Mouse (Mus musculus) kidney, postnatal 25 days (tissue): ENCODE measurements around the gene Pdlim5.
"Not testable (repeated sequence)": the region's sequence is repeated elsewhere in the genome, so short reads cannot be mapped to it uniquely, and the experiment has no call there.

Experiments
- DNase-seq, 2 experiments: peaks; one replicate each; pipeline ENCODE4 v3.0.0; 2021; ENCODE audit warnings: mixed read lengths in 2 of 2

The Pdlim5 gene

GRCm38 (mm10) chr3:142252086-142252485, 143.4 kb downstream of the Pdlim5 start:
- no peak for DNase-seq

GRCm38 (mm10) chr3:142249458-142249857, 146.0 kb downstream of the Pdlim5 start:
- no peak for DNase-seq

- no peak for DNase-seq
Measured at GRCm38 (mm10) chr3:142243263-142243662, 152.2 kb downstream of the Pdlim5 start.

- no peak for DNase-seq
Measured at GRCm38 (mm10) chr3:142239298-142239697, 156.2 kb downstream of the Pdlim5 start.

- no peak for DNase-seq
Measured at GRCm38 (mm10) chr3:142238260-142239046, 157.0 kb downstream of the Pdlim5 start.

- DNase-seq, result no peak
Measured at GRCm38 (mm10) chr3:142237621-142238020, 157.9 kb downstream of the Pdlim5 start.

GRCm38 (mm10) chr3:142233606-142234465, 161.7 kb downstream of the Pdlim5 start:
- DNase-seq, result no peak

- no peak for DNase-seq
Measured at GRCm38 (mm10) chr3:142228665-142229064, 166.8 kb downstream of the Pdlim5 start.

GRCm38 (mm10) chr3:142222471-142223103, 172.9 kb downstream of the Pdlim5 start:
- no peak for DNase-seq

GRCm38 (mm10) chr3:142219910-142220309, 175.6 kb downstream of the Pdlim5 start:
- no peak for DNase-seq

GRCm38 (mm10) chr3:142212821-142213220, 182.7 kb downstream of the Pdlim5 start:
- DNase-seq, result no peak

GRCm38 (mm10) chr3:142212186-142212585, 183.3 kb downstream of the Pdlim5 start:
- no peak for DNase-seq

GRCm38 (mm10) chr3:142209981-142210380, 185.5 kb downstream of the Pdlim5 start:
- DNase-seq, result no peak

- DNase-seq, result no peak
Measured at GRCm38 (mm10) chr3:142209057-142209456, 186.4 kb downstream of the Pdlim5 start.

- no peak for DNase-seq
Measured at GRCm38 (mm10) chr3:142207488-142207887, 188.0 kb downstream of the Pdlim5 start.

GRCm38 (mm10) chr3:142206316-142206715, 189.2 kb downstream of the Pdlim5 start:
- DNase-seq, result no peak

GRCm38 (mm10) chr3:142196142-142196541, 199.4 kb downstream of the Pdlim5 start:
- peak in 1 of 2 experiments; percentile 8 for DNase-seq

GRCm38 (mm10) chr3:142191627-142192026, 203.9 kb downstream of the Pdlim5 start:
- DNase-seq, result not testable (repeated sequence)
